Mouse (Mus musculus) thymus, postnatal 25 days (tissue): ENCODE results near the gene Afp.

Experiments
- DNase-seq: peaks from one replicate; pipeline ENCODE4 v3.0.0; 2022

Afp gene

GRCm38 (mm10) chr5:90509828-90510592, 19.5 kb downstream of the Afp start:
- DNase-seq, result no peak

GRCm38 (mm10) chr5:90512288-90512955, 21.9 kb downstream of the Afp start:
- DNase-seq, result no peak

- DNase-seq, result no peak
Measured at GRCm38 (mm10) chr5:90515561-90515960, 25.0 kb downstream of the Afp start.

DNA sequence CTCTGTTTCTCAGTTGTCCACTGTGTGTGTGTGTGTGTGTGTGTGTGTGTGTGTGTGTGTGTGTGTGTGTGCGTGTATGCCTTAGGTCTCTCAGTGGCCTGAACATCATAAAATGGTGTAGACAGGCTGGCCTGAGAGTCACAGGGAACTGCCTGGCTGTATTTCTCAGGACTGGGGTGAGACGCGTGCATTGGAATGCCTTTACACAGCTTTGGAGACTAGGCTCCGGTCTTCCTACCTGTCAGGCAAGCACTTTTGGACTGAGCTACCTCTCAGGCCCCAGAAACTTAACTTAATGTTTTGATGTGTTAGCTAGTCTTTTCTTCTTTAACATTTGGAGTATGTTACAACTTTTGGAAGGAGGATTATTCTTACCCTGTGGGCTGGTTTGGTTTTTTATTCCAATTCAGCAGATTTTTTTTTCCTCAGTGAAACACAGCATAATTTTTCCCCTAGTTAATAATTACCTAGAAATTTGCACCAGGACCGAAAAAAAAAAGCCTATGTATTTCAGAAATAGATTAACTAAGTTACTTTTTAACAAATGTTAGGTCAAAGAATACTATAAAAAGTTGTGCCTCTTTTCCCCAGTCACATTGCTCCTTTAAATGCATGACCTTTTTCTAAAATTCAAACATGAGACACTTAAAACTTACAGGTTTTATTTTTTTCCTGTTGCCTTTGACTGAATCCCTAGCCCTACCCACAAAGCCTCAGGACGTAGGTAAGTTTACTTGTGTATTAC, 28.0 kb downstream of the Afp start, which contains the start of gene Afm:
Afm (plus strand) TSS at position 577 of the 745 bp plus-strand sequence.
- DNase-seq, result no peak

GRCm38 (mm10) chr5:90551191-90551590, 60.7 kb downstream of the Afp start:
- DNase-seq, result no peak

DNA sequence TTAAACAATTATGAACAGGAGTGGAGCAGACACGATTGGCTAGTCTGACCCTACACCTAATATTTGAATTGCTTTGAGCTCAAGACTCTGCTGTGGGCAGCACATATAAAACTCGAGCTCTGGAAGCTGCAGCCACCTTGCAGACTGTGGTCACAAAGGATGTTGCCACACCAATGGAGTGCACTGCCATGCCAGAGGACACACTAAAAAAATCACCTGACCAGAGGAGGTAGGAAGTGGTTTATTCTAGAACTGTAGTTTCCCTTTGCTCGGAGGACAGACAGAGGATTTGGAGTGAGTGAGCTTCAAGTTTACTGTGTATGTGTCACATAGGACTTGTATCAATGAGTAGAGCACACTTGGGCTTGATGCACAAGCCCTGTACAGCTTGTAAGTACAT, 65.5 kb downstream of the Afp start:
- DNase-seq, result no peak
